Mouse (Mus musculus) liver, adult 2 months (tissue): ENCODE measurements around the gene Lurap1l. TPM values are rescaled to one million over a fixed set of nuclear protein-coding genes. Genes with fewer than 3 reads are reported as not detected.

ENCODE experiments used
- DNase-seq: peaks from one replicate; pipeline ENCODE4 v3.0.0-alpha.2; 2011; ENCODE audit warnings: low read depth, low spot score; ENCODE audit errors: extremely low read depth
- H3K27ac ChIP-seq: fragments of 200-500 bp; replicated peaks from 2 replicates; pipeline ENCODE4 v1.5.1; 2012; ENCODE audit warnings: low read depth, mild to moderate bottlenecking, control low read depth, inconsistent platforms, low read length; ENCODE audit not compliant: insufficient read depth
- H3K27me3 ChIP-seq: fragments of 200-500 bp; 2 replicates; pipeline ENCODE4 v1.6.1; 2012; ENCODE audit warnings: mild to moderate bottlenecking, moderate library complexity, low read length, inconsistent platforms; ENCODE audit not compliant: control insufficient read depth, insufficient read depth
- H3K36me3 ChIP-seq: fragments of 200-500 bp; 2 replicates; pipeline ENCODE4 v1.6.1; 2012; ENCODE audit warnings: low read length, inconsistent platforms; ENCODE audit not compliant: control insufficient read depth, insufficient read depth
- H3K4me1 ChIP-seq: fragments of 200-500 bp; 2 replicates; pipeline ENCODE4 v1.6.1; 2011; ENCODE audit warnings: low read length; ENCODE audit not compliant: control insufficient read depth, insufficient read depth
- H3K4me3 ChIP-seq: fragments of 200-500 bp; 2 replicates; pipeline ENCODE4 v1.5.1; 2011; ENCODE audit warnings: low read depth, mild to moderate bottlenecking, control low read depth, low read length, moderate library complexity; ENCODE audit not compliant: insufficient read depth
- H3K79me2 ChIP-seq: fragments of 200-500 bp; 2 replicates; pipeline ENCODE4 v1.6.1; 2012; ENCODE audit warnings: inconsistent platforms, mild to moderate bottlenecking, low read length, moderate library complexity; ENCODE audit not compliant: control insufficient read depth, insufficient read depth
- H3K9ac ChIP-seq: fragments of 200-500 bp; 2 replicates; pipeline ENCODE4 v1.6.1; 2012; ENCODE audit warnings: low read depth, mild to moderate bottlenecking, control low read depth, inconsistent platforms, low read length
- CTCF ChIP-seq: fragments of 200-500 bp; IDR thresholded peaks from 2 replicates; pipeline ENCODE4 v1.5.1; 2011; ENCODE audit warnings: low read depth, low read length, control low read depth
- POLR2A ChIP-seq: fragments of 200-500 bp; IDR thresholded peaks from 2 replicates; pipeline ENCODE4 v1.6.1; 2011; ENCODE audit warnings: low read length, control low read depth; ENCODE audit not compliant: insufficient read depth; ENCODE audit errors: extremely low read depth
- WGBS: fragments of 180-500 bp; shearing (Covaris S2); methylation state at CpG from one replicate; pipeline ENCODE4 v1.1.7; 2018; 5-methylcytosine and 5-hydroxymethylcytosine counted together
- polyA plus RNA-seq: library from polyadenylated mRNA; depleted of rRNA; stranded (reverse); fragments of >200 nt; gene quantifications from 2 replicates; pipeline ENCODE4 v1.2.3, GENCODE M21; 2012
- total RNA-seq: library from RNA; depleted of rRNA; stranded (reverse); fragments of >200 nt; gene quantifications from 2 replicates; pipeline ENCODE4 v1.2.3, GENCODE M21; 2014

Lurap1l gene
- total and polyA plus RNA-seq, 2 experiments: 15.3 to 43.5 TPM

GRCm38 (mm10) chr4:80872847-80873644 lies 37.4 kb upstream of the Lurap1l start:
- Histone ChIP-seq H3K36me3 (no peaks in the 10 kb centered on the region), H3K4me3 (no peak overlapping the region), H3K79me2 (no peaks in the 10 kb centered on the region), H3K27me3 (no peaks in the 10 kb centered on the region), H3K27ac (peak overlapping the region; percentile 83), H3K4me1 (peaks cover 7% of the 10 kb centered on the region), H3K9ac (no peak overlapping the region)
- 37% methylated on average over 6 of the region's 6 CpGs for WGBS
- peak; percentile 62 for DNase-seq
- TF ChIP-seq CTCF (peak; percentile 38; the same call in 1 of the 2 replicates), POLR2A (no peak)

- H3K27me3 ChIP-seq: no peaks in the 10 kb centered on the region
Observed at GRCm38 (mm10) chr4:80874121-80874859, 36.2 kb upstream of the Lurap1l start.

GRCm38 (mm10) chr4:80875055-80875454 lies 35.4 kb upstream of the Lurap1l start:
- 93% methylated on average over 4 of the region's 4 CpGs for WGBS
- Histone ChIP-seq H3K9ac (no peak overlapping the region), H3K27ac (no peak overlapping the region), H3K27me3 (no peaks in the 10 kb centered on the region), H3K79me2 (no peaks in the 10 kb centered on the region), H3K4me1 (peaks cover 7% of the 10 kb centered on the region), H3K4me3 (no peak overlapping the region), H3K36me3 (no peaks in the 10 kb centered on the region)
- DNase-seq: no peak
- no peak for TF ChIP-seq CTCF
- TF ChIP-seq POLR2A: no peak

More at GRCm38 (mm10) chr4:80874121-80874859, 36.2 kb upstream of the Lurap1l start:
- no peak overlapping the region for H3K4me3 ChIP-seq
- H3K79me2 ChIP-seq: no peaks in the 10 kb centered on the region
- DNase-seq: peak; percentile 95
- H3K4me1 ChIP-seq: peaks cover 7% of the 10 kb centered on the region
- WGBS: 14% methylated on average over 5 of the region's 5 CpGs
- no peaks in the 10 kb centered on the region for H3K36me3 ChIP-seq
- TF ChIP-seq POLR2A (no peak), CTCF (no peak)
- H3K9ac ChIP-seq: no peak overlapping the region
- no peak overlapping the region for H3K27ac ChIP-seq

- Histone ChIP-seq H3K9ac (no peak overlapping the region), H3K27ac (no peak overlapping the region), H3K27me3 (no peaks in the 10 kb centered on the region), H3K79me2 (no peaks in the 10 kb centered on the region), H3K36me3 (no peaks in the 10 kb centered on the region), H3K4me1 (no peaks in the 10 kb centered on the region), H3K4me3 (no peak overlapping the region)
- TF ChIP-seq POLR2A (no peak), CTCF (no peak)
- DNase-seq: no peak
- WGBS: 86% methylated on average over 1 of the region's 1 CpGs
Observed at GRCm38 (mm10) chr4:80881996-80882599, 28.3 kb upstream of the Lurap1l start.

GRCm38 (mm10) chr4:80886631-80887030 lies 23.8 kb upstream of the Lurap1l start:
- WGBS: 62% methylated on average over 4 of the region's 4 CpGs
- Histone ChIP-seq H3K27me3 (no peaks in the 10 kb centered on the region), H3K27ac (no peak overlapping the region), H3K36me3 (no peaks in the 10 kb centered on the region), H3K79me2 (no peaks in the 10 kb centered on the region), H3K9ac (no peak overlapping the region), H3K4me3 (no peak overlapping the region), H3K4me1 (no peaks in the 10 kb centered on the region)
- no peak for TF ChIP-seq CTCF
- TF ChIP-seq POLR2A: no peak
- no peak for DNase-seq
